ENCODE assay signal across 8 mouse cellular contexts in genomic region chr17:83564119-83564820, GRCm38 (mm10). TPM values are rescaled to one million over a fixed set of nuclear protein-coding genes. Genes with fewer than 3 reads are reported as not detected.
DNase-seq lines count a peak whose midpoint lies in the region; ATAC-seq and TF ChIP-seq lines count a peak whose summit lies in the region.

No protein-coding gene starts in this region.

- 35% methylated on average over 12 of the region's 12 CpGs for WGBS in lung, postnatal 0 days
- WGBS in liver, embryonic 13.5 days (ENCODE audit: insufficient replicate concordance), result 39% methylated on average over 12 of the region's 12 CpGs
- WGBS in forebrain, embryonic 11.5 days, result 72% methylated on average over 12 of the region's 12 CpGs

- H3K9ac ChIP-seq in lung, postnatal 0 days (replicated peaks; ENCODE audit: low read depth), result no peak overlapping the region
- no peak overlapping the region for H3K9ac ChIP-seq in liver, embryonic 13.5 days
- H3K9ac ChIP-seq in forebrain, embryonic 11.5 days (ENCODE audit: low read length), result no peak overlapping the region

- DNase-seq in heart, adult 11 months, result peak; percentile 79
- no peak for DNase-seq in heart, postnatal 14 days
- DNase-seq in lung, postnatal 0 days (ENCODE audit: low spot score), result no peak
- DNase-seq in lung, postnatal 25 days (ENCODE audit: low spot score), result no peak
- DNase-seq in cerebellum, postnatal 14 days, result peak; percentile 39 to 51
- no peak for DNase-seq in liver, embryonic 13.5 days
- DNase-seq in left cerebral cortex, adult 9 months (ENCODE audit: low spot score in 2 of 2), result no peak
- no peak for DNase-seq in forebrain, embryonic 11.5 days (ENCODE audit: low spot score)

- peak overlapping the region; percentile 22; the same call in 1 of the 2 replicates for H3K4me2 ChIP-seq in lung, postnatal 0 days (replicated peaks; ENCODE audit: low read depth, low read length)
- peak overlapping the region; percentile 38; the same call in 1 of the 2 replicates for H3K4me2 ChIP-seq in liver, embryonic 13.5 days
- H3K4me2 ChIP-seq in forebrain, embryonic 11.5 days (ENCODE audit: low read depth, low read length, severe bottlenecking), result no peak overlapping the region

- H3K4me3 ChIP-seq in lung, postnatal 0 days (ENCODE audit: low read depth, low read length), result no peak overlapping the region
- H3K4me3 ChIP-seq in liver, embryonic 13.5 days (replicated peaks), result no peak overlapping the region
- no peak overlapping the region for H3K4me3 ChIP-seq in forebrain, embryonic 11.5 days (ENCODE audit: low read depth, low read length)

- H3K4me1 ChIP-seq in lung, postnatal 0 days (ENCODE audit: insufficient read depth, low read depth, low read length), result no peaks in the 10 kb centered on the region; the same call in 1 of the 2 replicates
- peaks cover 50% of the 10 kb centered on the region for H3K4me1 ChIP-seq in liver, embryonic 13.5 days (replicated peaks)
- H3K4me1 ChIP-seq in forebrain, embryonic 11.5 days (replicated peaks; ENCODE audit: control insufficient read depth, insufficient read depth, low read length), result no peaks in the 10 kb centered on the region

- no peak for TF ChIP-seq EP300 in lung, postnatal 0 days (IDR thresholded peaks at IDR 0.05)

- TF ChIP-seq CTCF in lung, postnatal 0 days (IDR thresholded peaks at IDR 0.05), result no peak

- H3K9me3 ChIP-seq in lung, postnatal 0 days (ENCODE audit: low read length), result no peaks in the 10 kb centered on the region
- no peaks in the 10 kb centered on the region for H3K9me3 ChIP-seq in liver, embryonic 13.5 days (replicated peaks)
- no peaks in the 10 kb centered on the region for H3K9me3 ChIP-seq in forebrain, embryonic 11.5 days (ENCODE audit: control insufficient read depth, low read length)

- H3K36me3 ChIP-seq in lung, postnatal 0 days (ENCODE audit: insufficient read depth, low read length), result no peaks in the 10 kb centered on the region
- no peaks in the 10 kb centered on the region for H3K36me3 ChIP-seq in liver, embryonic 13.5 days
- H3K36me3 ChIP-seq in forebrain, embryonic 11.5 days (ENCODE audit: control insufficient read depth, insufficient read depth, low read length), result no peaks in the 10 kb centered on the region

- intact Hi-C loops in heart, postnatal 14 days (cut with DNase I), result loop anchor here (5.0 kb wide), 1 partner anchor 292 kb away; no protein-coding TSS in a partner anchor

- H3K27ac ChIP-seq in lung, postnatal 0 days (ENCODE audit: low read length), result no peak overlapping the region
- H3K27ac ChIP-seq in liver, embryonic 13.5 days, result 0 out of 2 replicates have a peak overlapping the region, but pooled peaks have one; percentile 11
- H3K27ac ChIP-seq in forebrain, embryonic 11.5 days (ENCODE audit: low read depth, low read length), result no peak overlapping the region

- no peaks in the 10 kb centered on the region for H3K27me3 ChIP-seq in lung, postnatal 0 days (replicated peaks; ENCODE audit: insufficient read depth, low read length)
- H3K27me3 ChIP-seq in liver, embryonic 13.5 days, result no peaks in the 10 kb centered on the region
- H3K27me3 ChIP-seq in forebrain, embryonic 11.5 days (ENCODE audit: control insufficient read depth, insufficient read depth, low read length), result no peaks in the 10 kb centered on the region

- ATAC-seq in lung, postnatal 0 days, result no peak
- ATAC-seq in liver, embryonic 13.5 days (ENCODE audit: low read depth), result no peak
- no peak for ATAC-seq in forebrain, embryonic 11.5 days (replicated peaks; ENCODE audit: low FRiP score)

RNA-seq across cellular contexts. Expression of gene Cox7a2l, which starts 47.1 kb away (rescaled TPM):
- total RNA-seq in heart, postnatal 14 days (2021), result 100 to 1,000 TPM; 297 to 319 TPM
- 190 and 191 TPM in 2 replicates for polyA plus RNA-seq in lung, postnatal 0 days (2015; fragmentation: Nextera tagmentation; extraction: Ambion mirVana)
- polyA plus RNA-seq in liver, embryonic 13.5 days (2015; fragmentation: Nextera tagmentation; extraction: Ambion mirVana), result 77.5 and 87.5 TPM in 2 replicates
- polyA plus RNA-seq in forebrain, embryonic 11.5 days (2014; fragmentation: Nextera tagmentation; extraction: Ambion mirVana), result 141 and 155 TPM in 2 replicates

Comparison
In these comparisons a context has a peak if more than half of its experiments do, and no peak if none do; other contexts are left out.
1. DNase-seq: peak in heart, adult 11 months (single experiment) and cerebellum, postnatal 14 days (2 of 2); none in heart, postnatal 14 days (0 of 2), lung, postnatal 0 days (single experiment), lung, postnatal 25 days (single experiment), liver, embryonic 13.5 days (single experiment), left cerebral cortex, adult 9 months (0 of 2) and forebrain, embryonic 11.5 days (single experiment).